Mouse (Mus musculus) naive thymus-derived CD4-positive, alpha-beta T cell, adult 2 months (primary cell): ENCODE measurements around the gene Olfr767.
"Not testable (repeated sequence)": the region's sequence is repeated elsewhere in the genome, so short reads cannot be mapped to it uniquely, and the experiment has no call there.

Experiments used
- DNase-seq: peaks from one replicate; pipeline ENCODE4 v3.0.0-alpha.2; 2011; ENCODE audit warnings: low read depth

Olfr767 gene

DNA sequence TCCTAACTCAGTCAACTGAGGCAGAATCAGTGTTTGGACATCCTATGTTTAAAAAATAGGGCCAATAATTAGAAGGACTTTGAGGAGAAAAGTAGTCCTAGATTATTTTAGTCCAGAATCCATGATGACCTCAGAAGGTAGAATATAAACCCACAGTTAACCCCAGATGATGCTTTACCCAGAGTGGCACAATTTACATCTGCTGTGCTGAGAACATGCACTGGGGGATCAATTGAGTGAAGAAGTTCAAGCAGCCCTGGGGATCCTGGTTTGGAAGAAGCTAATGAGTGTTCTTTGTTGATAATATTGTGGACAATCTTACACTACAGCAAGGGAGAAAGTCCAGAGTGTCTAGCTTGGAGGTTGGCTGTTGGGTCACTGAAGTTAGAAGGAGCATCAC, at the start of gene Olfr767:
Gene Olfr767, minus strand, starts transcription at position 101 of the 400 bp plus-strand sequence.
- not testable (repeated sequence) for DNase-seq

DNA sequence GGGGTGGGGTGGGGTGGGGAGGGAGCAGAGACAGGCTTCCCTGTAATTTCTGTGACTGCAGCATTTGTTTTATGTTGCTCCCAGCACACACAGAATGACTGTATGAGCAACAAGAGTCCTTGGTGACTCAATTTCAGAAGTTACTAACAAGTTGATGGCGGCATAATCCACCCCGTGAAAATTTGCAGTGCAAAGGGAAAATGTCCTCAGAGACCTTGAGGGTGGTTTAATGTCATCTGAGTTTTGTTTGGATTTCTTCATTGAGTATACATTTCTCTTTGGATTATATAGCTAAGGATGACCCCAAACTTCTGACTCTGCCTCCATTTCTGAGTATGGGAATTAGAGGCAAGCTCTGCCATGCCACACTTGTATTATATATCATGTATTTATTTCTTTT, 35.1 kb upstream of the Olfr767 start, which contains the start of gene Olfr769:
Gene Olfr769, minus strand, starts transcription at position 101 of the 400 bp plus-strand sequence.
- DNase-seq, result no peak

DNA sequence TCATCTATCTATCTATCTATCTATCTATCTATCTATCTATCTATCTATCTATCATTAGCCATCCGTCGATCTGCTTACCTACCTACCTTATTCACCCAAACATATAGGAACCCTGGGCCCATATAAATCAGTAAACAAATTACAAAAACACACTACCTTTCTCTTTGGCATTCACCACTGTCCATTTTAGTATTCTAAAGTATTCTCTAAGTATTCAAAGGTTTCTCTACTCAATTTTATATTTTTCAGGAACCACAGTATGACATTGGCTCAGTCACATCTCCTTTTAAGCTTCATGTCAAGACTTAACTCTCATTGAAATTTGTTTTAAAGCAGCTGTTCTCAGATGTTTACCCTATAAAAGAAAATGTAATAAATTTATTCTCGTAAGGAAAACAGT, 32.4 kb upstream of the Olfr767 start:
- no peak for DNase-seq

DNA sequence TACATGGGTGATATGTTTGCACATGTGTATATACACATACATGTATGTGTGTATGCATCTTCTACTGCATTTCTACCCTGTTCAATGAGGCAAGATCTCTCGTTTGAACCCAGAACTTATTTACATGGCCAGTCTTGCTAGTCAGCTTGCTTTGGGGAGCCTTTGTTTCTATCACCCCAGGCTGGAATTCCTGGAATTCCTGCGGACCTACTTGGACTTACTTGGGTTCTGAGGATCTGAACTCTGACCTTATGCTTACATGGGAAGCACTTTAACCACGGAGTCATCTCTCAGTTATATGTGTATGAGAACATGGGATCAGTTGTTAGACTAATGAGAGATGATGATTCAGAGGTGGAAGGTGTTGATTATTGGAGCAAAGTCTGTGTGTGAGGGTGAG, 18.5 kb upstream of the Olfr767 start:
- DNase-seq, result no peak

DNA sequence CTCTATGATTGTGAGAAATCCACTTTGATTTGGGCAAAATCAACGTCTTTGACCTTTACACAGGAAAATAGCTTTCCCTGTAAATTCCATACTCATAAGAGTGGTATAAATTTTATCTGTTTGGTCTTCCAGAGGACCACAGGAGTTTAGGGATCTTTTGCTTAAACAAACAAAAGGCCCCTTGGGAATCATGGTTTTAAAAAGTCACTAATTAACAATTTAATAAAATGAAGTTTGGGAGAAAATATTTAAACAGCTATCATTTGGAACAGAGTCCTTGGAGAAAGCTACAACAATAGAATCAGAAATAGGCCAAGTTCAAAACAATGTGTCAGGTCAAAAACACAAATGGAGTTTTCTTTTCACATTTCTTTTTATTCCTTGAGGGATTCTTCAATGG, 16.6 kb upstream of the Olfr767 start, which contains the start of gene Olfr768:
Gene Olfr768, minus strand, starts transcription at position 101 of the 400 bp plus-strand sequence.
- no peak for DNase-seq

DNA sequence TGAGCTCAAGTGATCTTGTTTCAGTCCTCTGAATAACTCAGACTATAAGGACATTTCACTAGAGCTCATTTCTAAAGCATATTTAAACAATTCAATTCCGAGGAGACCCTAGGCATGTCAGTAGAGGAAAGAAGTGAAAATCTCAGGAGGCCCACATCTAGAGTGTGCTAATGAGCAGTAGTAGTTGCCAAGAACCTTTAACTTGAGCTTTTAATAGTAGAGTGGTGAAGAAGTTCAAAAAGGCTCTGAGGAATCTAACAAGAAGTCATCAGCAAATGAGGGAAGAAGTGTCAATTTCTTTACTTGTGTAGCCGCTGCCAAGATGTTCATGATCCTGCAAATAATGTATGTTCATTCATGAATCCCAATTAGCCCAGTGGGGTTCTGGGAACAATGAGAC, 13.8 kb downstream of the Olfr767 start, which contains the start of gene Olfr766-ps1:
Gene Olfr766-ps1, minus strand, starts transcription at position 101 of the 400 bp plus-strand sequence.
- DNase-seq, result no peak

DNA sequence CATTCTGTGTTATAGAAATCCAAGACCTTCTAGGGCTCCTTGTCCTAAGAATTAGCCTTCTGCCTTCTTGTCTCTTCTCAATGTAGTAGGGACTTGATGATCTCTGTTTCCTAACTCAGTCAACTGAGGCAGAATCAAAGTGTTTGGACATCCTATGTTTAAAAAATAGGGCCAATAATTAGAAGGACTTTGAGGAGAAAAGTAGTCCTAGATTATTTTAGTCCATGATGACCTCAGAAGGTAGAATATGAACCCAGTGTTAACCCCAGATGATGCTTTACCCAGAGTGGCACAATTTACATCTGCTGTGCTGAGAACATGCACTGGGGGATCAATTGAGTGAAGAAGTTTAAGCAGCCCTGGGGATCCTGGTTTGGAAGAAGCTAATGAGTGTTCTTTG, 32.8 kb downstream of the Olfr767 start, which contains the start of gene Olfr765:
Gene Olfr765, minus strand, starts transcription at position 101 of the 400 bp plus-strand sequence.
- DNase-seq, result not testable (repeated sequence)

DNA sequence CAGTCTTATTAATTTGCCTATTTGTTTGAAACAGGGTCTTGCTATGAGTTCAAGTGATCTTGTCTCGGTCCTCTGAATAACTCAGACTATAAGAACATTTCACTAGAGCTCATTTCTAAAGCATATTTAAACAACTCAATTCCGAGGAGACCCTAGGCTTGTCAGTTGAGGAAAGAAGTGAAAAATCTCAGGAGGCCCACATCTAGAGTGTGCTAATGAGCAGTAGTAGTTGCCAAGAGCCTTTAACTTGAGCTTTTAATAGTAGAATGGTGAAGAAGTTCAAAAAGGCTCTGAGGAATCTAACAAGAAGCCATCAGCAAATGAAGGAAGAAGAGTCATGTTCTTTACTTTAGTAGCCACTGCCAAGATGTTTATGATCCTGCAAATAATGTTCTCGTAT, 42.9 kb downstream of the Olfr767 start, which contains the start of gene Olfr764-ps1:
Gene Olfr764-ps1, minus strand, starts transcription at position 101 of the 400 bp plus-strand sequence.
- no peak for DNase-seq

DNA sequence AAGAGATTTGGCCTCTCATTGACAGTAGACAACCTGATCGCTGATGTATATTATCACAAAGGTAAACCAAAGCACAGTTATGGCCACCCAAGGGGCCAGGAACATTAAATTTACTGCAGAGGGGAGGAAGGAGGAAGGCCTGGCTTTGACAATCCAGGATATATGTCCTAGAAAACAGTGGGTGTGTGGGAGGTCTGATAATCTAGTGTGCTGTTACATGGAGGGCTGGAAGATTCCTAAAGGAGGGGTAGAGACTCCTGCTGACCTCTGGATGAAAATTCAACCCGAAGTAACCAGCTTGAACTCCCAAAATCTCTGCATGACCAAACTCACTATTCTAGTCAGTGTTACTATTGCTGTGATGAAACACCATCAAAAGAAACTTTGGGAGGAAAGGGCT, 54.4 kb downstream of the Olfr767 start:
- no peak for DNase-seq

DNA sequence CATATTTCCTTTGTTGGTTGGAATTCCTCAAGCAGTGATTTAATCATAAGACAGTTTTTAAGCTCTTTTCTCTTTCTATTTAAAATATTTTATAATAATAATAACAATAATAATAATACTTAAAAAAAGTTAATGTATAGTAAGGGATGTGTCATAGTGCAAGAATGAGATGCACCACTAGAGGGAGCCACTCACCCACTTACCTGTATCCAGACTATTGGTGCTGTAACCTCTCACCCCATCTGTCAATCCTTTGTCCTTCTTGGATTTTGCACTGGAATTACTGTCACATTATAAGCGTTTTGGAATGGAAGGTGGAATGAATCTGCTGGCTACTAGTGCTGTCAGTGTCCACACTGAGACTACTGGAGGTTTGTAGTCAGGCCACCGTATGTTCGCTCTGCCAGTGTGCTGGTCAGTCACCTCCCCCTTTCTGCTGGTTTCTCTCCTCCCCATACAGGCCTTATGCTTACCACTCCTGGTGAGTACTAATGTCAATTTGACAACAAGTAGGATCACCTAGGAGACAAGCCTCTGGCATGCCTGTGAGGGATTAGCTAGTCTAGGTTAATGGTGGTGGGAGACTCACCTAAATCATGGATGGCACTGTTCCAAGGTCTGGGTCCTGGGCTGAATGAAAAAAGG, 56.6 kb downstream of the Olfr767 start:
- peak; percentile 58 for DNase-seq
